Mouse (Mus musculus): ENCODE measurements around the gene Slc24a2. TPM values are rescaled to one million over a fixed set of nuclear protein-coding genes. Genes with fewer than 3 reads are reported as not detected.

Slc24a2 gene
- polyA plus RNA-seq, 1 experiment from 2014 or later: 0.41 TPM

- Histone ChIP-seq H3K4me1 (replicated peaks) (peaks cover 10% of the 10 kb centered on the region; the same call in 1 of the 2 replicates), H3K27ac (no peak overlapping the region), H3K36me3 (no peaks in the 10 kb centered on the region), H3K9me3 (no peaks in the 10 kb centered on the region), H3K4me3 (no peak overlapping the region), H3K27me3 (ENCODE audit: insufficient read depth, poor library complexity, severe bottlenecking) (no peaks in the 10 kb centered on the region)
- WGBS: 43% methylated on average over 14 of the region's 14 CpGs
- peak; percentile 59 for DNase-seq (ENCODE audit: low spot score)
These were observed 272.5 kb downstream of the Slc24a2 start for GRCm38 (mm10) chr4:86957576-86958411.

- Histone ChIP-seq H3K36me3 (no peaks in the 10 kb centered on the region), H3K27me3 (ENCODE audit: insufficient read depth, poor library complexity, severe bottlenecking) (no peaks in the 10 kb centered on the region), H3K9me3 (no peaks in the 10 kb centered on the region), H3K4me3 (no peak overlapping the region), H3K4me1 (replicated peaks) (peaks cover 10% of the 10 kb centered on the region; the same call in 1 of the 2 replicates), H3K27ac (no peak overlapping the region)
- no peak for DNase-seq (ENCODE audit: low spot score)
- WGBS: 80% methylated on average over 4 of the region's 4 CpGs
These were observed 274.8 kb downstream of the Slc24a2 start for GRCm38 (mm10) chr4:86955448-86955847.

- no peak overlapping the region for H3K27ac ChIP-seq
- no peaks in the 10 kb centered on the region for H3K36me3 ChIP-seq
- no peak overlapping the region for H3K4me3 ChIP-seq
- H3K4me1 ChIP-seq (replicated peaks): peaks cover 10% of the 10 kb centered on the region; the same call in 1 of the 2 replicates
- no peaks in the 10 kb centered on the region for H3K27me3 ChIP-seq (ENCODE audit: insufficient read depth, poor library complexity, severe bottlenecking)
- no peaks in the 10 kb centered on the region for H3K9me3 ChIP-seq
- 66% methylated on average over 5 of the region's 5 CpGs for WGBS
- peak; percentile 20 for DNase-seq (ENCODE audit: low spot score)
These were observed 276.8 kb downstream of the Slc24a2 start for GRCm38 (mm10) chr4:86953519-86953918.

GRCm38 (mm10) chr4:86948794-86949193, 281.5 kb downstream of the Slc24a2 start:
- H3K27me3 ChIP-seq (ENCODE audit: insufficient read depth, poor library complexity, severe bottlenecking): no peaks in the 10 kb centered on the region
- H3K36me3 ChIP-seq: no peaks in the 10 kb centered on the region
- no peaks in the 10 kb centered on the region for H3K9me3 ChIP-seq
- 0 out of 2 replicates have a peak, but pooled peaks cover 5% of the 10 kb centered on the region for H3K4me1 ChIP-seq (replicated peaks)
- 87% methylated on average over 1 of the region's 1 CpGs for WGBS
- DNase-seq (ENCODE audit: low spot score): no peak
- H3K4me3 ChIP-seq: no peak overlapping the region
- no peak overlapping the region for H3K27ac ChIP-seq

- no peaks in the 10 kb centered on the region for H3K36me3 ChIP-seq
- H3K27ac ChIP-seq: no peak overlapping the region
- H3K9me3 ChIP-seq: no peaks in the 10 kb centered on the region
- no peaks in the 10 kb centered on the region for H3K27me3 ChIP-seq (ENCODE audit: insufficient read depth, poor library complexity, severe bottlenecking)
- 52% methylated on average over 6 of the region's 6 CpGs for WGBS
- H3K4me1 ChIP-seq (replicated peaks): no peaks in the 10 kb centered on the region
- H3K4me3 ChIP-seq: no peak overlapping the region
- no peak for DNase-seq (ENCODE audit: low spot score)
These were observed 287.0 kb downstream of the Slc24a2 start for GRCm38 (mm10) chr4:86943296-86943695.

GRCm38 (mm10) chr4:86942656-86943055, 287.6 kb downstream of the Slc24a2 start:
- Histone ChIP-seq H3K36me3 (no peaks in the 10 kb centered on the region), H3K27me3 (ENCODE audit: insufficient read depth, poor library complexity, severe bottlenecking) (no peaks in the 10 kb centered on the region), H3K27ac (no peak overlapping the region), H3K4me1 (replicated peaks) (no peaks in the 10 kb centered on the region), H3K9me3 (no peaks in the 10 kb centered on the region), H3K4me3 (no peak overlapping the region)
- WGBS: 85% methylated on average over 6 of the region's 6 CpGs
- no peak for DNase-seq (ENCODE audit: low spot score)

GRCm38 (mm10) chr4:86936706-86937105, 293.6 kb downstream of the Slc24a2 start:
- no peak for DNase-seq (ENCODE audit: low spot score)
- H3K4me3 ChIP-seq: no peak overlapping the region
- no peak overlapping the region for H3K27ac ChIP-seq
- H3K9me3 ChIP-seq: peaks cover 4% of the 10 kb centered on the region; the same call in 1 of the 2 replicates
- peaks cover 12% of the 10 kb centered on the region for H3K36me3 ChIP-seq
- H3K4me1 ChIP-seq (replicated peaks): no peaks in the 10 kb centered on the region
- 62% methylated on average over 3 of the region's 3 CpGs for WGBS
- H3K27me3 ChIP-seq (ENCODE audit: insufficient read depth, poor library complexity, severe bottlenecking): no peaks in the 10 kb centered on the region

GRCm38 (mm10) chr4:86936217-86936616, 294.1 kb downstream of the Slc24a2 start:
- no peaks in the 10 kb centered on the region for H3K27me3 ChIP-seq (ENCODE audit: insufficient read depth, poor library complexity, severe bottlenecking)
- H3K27ac ChIP-seq: no peak overlapping the region
- no peak overlapping the region for H3K4me3 ChIP-seq
- H3K9me3 ChIP-seq: peaks cover 4% of the 10 kb centered on the region; the same call in 1 of the 2 replicates
- H3K36me3 ChIP-seq: peaks cover 12% of the 10 kb centered on the region
- WGBS: 94% methylated on average over 9 of the region's 9 CpGs
- H3K4me1 ChIP-seq (replicated peaks): peaks cover under 1% of the 10 kb centered on the region
- no peak for DNase-seq (ENCODE audit: low spot score)

Data from hindbrain, embryonic 10.5 days (tissue).